Mouse (Mus musculus): ENCODE results near the gene Fam207a. TPM values are rescaled to one million over a fixed set of nuclear protein-coding genes. Genes with fewer than 3 reads are reported as not detected.

Gene Fam207a
- polyA plus RNA-seq, 1 experiment from 2014 or later, result 41.8 TPM

GRCm38 (mm10) chr10:77484205-77484935 lies 31.2 kb downstream of the Fam207a start:
- Histone ChIP-seq H3K4me3 (no peak overlapping the region), H3K27me3 (no peaks in the 10 kb centered on the region), H3K27ac (no peak overlapping the region), H3K4me1 (replicated peaks) (no peaks in the 10 kb centered on the region), H3K9me3 (no peaks in the 10 kb centered on the region), H3K4me2 (no peak overlapping the region), H3K9ac (no peak overlapping the region), H3K36me3 (peaks cover 39% of the 10 kb centered on the region)
- no peak for ATAC-seq (ENCODE audit: low FRiP score)
- 75% methylated on average over 18 of the region's 18 CpGs for WGBS

- peaks cover 14% of the 10 kb centered on the region for H3K36me3 ChIP-seq
- H3K9ac ChIP-seq, result no peak overlapping the region
- no peak overlapping the region for H3K27ac ChIP-seq
- H3K27me3 ChIP-seq, result no peaks in the 10 kb centered on the region
- H3K4me1 ChIP-seq (replicated peaks), result 0 out of 2 replicates have a peak, but pooled peaks cover 2% of the 10 kb centered on the region
- no peak overlapping the region for H3K4me3 ChIP-seq
- ATAC-seq (ENCODE audit: low FRiP score), result no peak
- H3K4me2 ChIP-seq, result no peak overlapping the region
- no peaks in the 10 kb centered on the region for H3K9me3 ChIP-seq
Observed at GRCm38 (mm10) chr10:77481814-77482213, 33.8 kb downstream of the Fam207a start.

GRCm38 (mm10) chr10:77479972-77480371 lies 35.6 kb downstream of the Fam207a start:
- no peak for ATAC-seq (ENCODE audit: low FRiP score)
- WGBS, result 73% methylated on average over 1 of the region's 1 CpGs
- Histone ChIP-seq H3K9ac (no peak overlapping the region), H3K27me3 (no peaks in the 10 kb centered on the region), H3K9me3 (no peaks in the 10 kb centered on the region), H3K4me2 (no peak overlapping the region), H3K4me3 (no peak overlapping the region), H3K4me1 (replicated peaks) (0 out of 2 replicates have a peak, but pooled peaks cover 2% of the 10 kb centered on the region), H3K27ac (no peak overlapping the region), H3K36me3 (no peaks in the 10 kb centered on the region)

GRCm38 (mm10) chr10:77476907-77477306 lies 38.7 kb downstream of the Fam207a start:
- Histone ChIP-seq H3K27me3 (no peaks in the 10 kb centered on the region), H3K9me3 (no peaks in the 10 kb centered on the region), H3K36me3 (no peaks in the 10 kb centered on the region), H3K4me2 (no peak overlapping the region), H3K4me3 (no peak overlapping the region), H3K4me1 (replicated peaks) (0 out of 2 replicates have a peak, but pooled peaks cover 2% of the 10 kb centered on the region), H3K9ac (no peak overlapping the region), H3K27ac (no peak overlapping the region)
- ATAC-seq (ENCODE audit: low FRiP score), result no peak
- WGBS, result 95% methylated on average over 3 of the region's 3 CpGs

GRCm38 (mm10) chr10:77472188-77472587 lies 43.4 kb downstream of the Fam207a start:
- H3K36me3 ChIP-seq, result no peaks in the 10 kb centered on the region
- H3K4me3 ChIP-seq, result no peak overlapping the region
- no peak overlapping the region for H3K27ac ChIP-seq
- H3K4me1 ChIP-seq (replicated peaks), result no peaks in the 10 kb centered on the region
- no peak overlapping the region for H3K9ac ChIP-seq
- WGBS, result 76% methylated on average over 5 of the region's 5 CpGs
- no peaks in the 10 kb centered on the region for H3K27me3 ChIP-seq
- ATAC-seq (ENCODE audit: low FRiP score), result no peak
- no peak overlapping the region for H3K4me2 ChIP-seq
- H3K9me3 ChIP-seq, result no peaks in the 10 kb centered on the region

GRCm38 (mm10) chr10:77471512-77471911 lies 44.1 kb downstream of the Fam207a start:
- Histone ChIP-seq H3K4me2 (no peak overlapping the region), H3K27ac (no peak overlapping the region), H3K27me3 (no peaks in the 10 kb centered on the region), H3K36me3 (no peaks in the 10 kb centered on the region), H3K4me3 (no peak overlapping the region), H3K4me1 (replicated peaks) (no peaks in the 10 kb centered on the region), H3K9ac (no peak overlapping the region), H3K9me3 (no peaks in the 10 kb centered on the region)
- no peak for ATAC-seq (ENCODE audit: low FRiP score)
- WGBS, result 84% methylated on average over 7 of the region's 7 CpGs

- Histone ChIP-seq H3K27me3 (no peaks in the 10 kb centered on the region), H3K36me3 (no peaks in the 10 kb centered on the region), H3K4me1 (replicated peaks) (no peaks in the 10 kb centered on the region), H3K9me3 (no peaks in the 10 kb centered on the region), H3K9ac (no peak overlapping the region), H3K4me2 (no peak overlapping the region), H3K27ac (no peak overlapping the region), H3K4me3 (no peak overlapping the region)
- no peak for ATAC-seq (ENCODE audit: low FRiP score)
- 88% methylated on average over 3 of the region's 3 CpGs for WGBS
Observed at GRCm38 (mm10) chr10:77470763-77471162, 44.8 kb downstream of the Fam207a start.

GRCm38 (mm10) chr10:77468675-77469074 lies 46.9 kb downstream of the Fam207a start:
- no peak for ATAC-seq (ENCODE audit: low FRiP score)
- peaks cover 9% of the 10 kb centered on the region; the same call in 1 of the 2 replicates for H3K4me1 ChIP-seq (replicated peaks)
- H3K9ac ChIP-seq, result no peak overlapping the region
- no peaks in the 10 kb centered on the region for H3K9me3 ChIP-seq
- no peaks in the 10 kb centered on the region for H3K27me3 ChIP-seq
- H3K27ac ChIP-seq, result no peak overlapping the region
- no peak overlapping the region for H3K4me3 ChIP-seq
- WGBS, result 79% methylated on average over 4 of the region's 4 CpGs
- no peak overlapping the region for H3K4me2 ChIP-seq
- no peaks in the 10 kb centered on the region for H3K36me3 ChIP-seq

GRCm38 (mm10) chr10:77467407-77467806 lies 48.2 kb downstream of the Fam207a start:
- Histone ChIP-seq H3K4me2 (no peak overlapping the region), H3K4me3 (no peak overlapping the region), H3K27ac (no peak overlapping the region), H3K4me1 (replicated peaks) (peaks cover 9% of the 10 kb centered on the region; the same call in 1 of the 2 replicates), H3K9ac (no peak overlapping the region), H3K9me3 (no peaks in the 10 kb centered on the region), H3K36me3 (no peaks in the 10 kb centered on the region), H3K27me3 (no peaks in the 10 kb centered on the region)
- WGBS, result 91% methylated on average over 6 of the region's 6 CpGs
- no peak for ATAC-seq (ENCODE audit: low FRiP score)

GRCm38 (mm10) chr10:77465902-77466301 lies 49.7 kb downstream of the Fam207a start:
- Histone ChIP-seq H3K4me2 (no peak overlapping the region), H3K4me1 (replicated peaks) (peaks cover 9% of the 10 kb centered on the region; the same call in 1 of the 2 replicates), H3K36me3 (no peaks in the 10 kb centered on the region), H3K27me3 (no peaks in the 10 kb centered on the region), H3K27ac (no peak overlapping the region), H3K4me3 (no peak overlapping the region), H3K9me3 (no peaks in the 10 kb centered on the region), H3K9ac (no peak overlapping the region)
- 86% methylated on average over 5 of the region's 5 CpGs for WGBS
- ATAC-seq (ENCODE audit: low FRiP score), result no peak

- 60% methylated on average over 10 of the region's 10 CpGs for WGBS
- peak; percentile 43; the same call in 1 of the 2 replicates for ATAC-seq (ENCODE audit: low FRiP score)
- Histone ChIP-seq H3K9me3 (no peaks in the 10 kb centered on the region), H3K27ac (no peak overlapping the region), H3K4me2 (no peak overlapping the region), H3K27me3 (no peaks in the 10 kb centered on the region), H3K9ac (no peak overlapping the region), H3K4me3 (no peak overlapping the region), H3K36me3 (no peaks in the 10 kb centered on the region), H3K4me1 (replicated peaks) (peaks cover 9% of the 10 kb centered on the region; the same call in 1 of the 2 replicates)
Observed at GRCm38 (mm10) chr10:77464181-77464936, 51.2 kb downstream of the Fam207a start.

GRCm38 (mm10) chr10:77461161-77461560 lies 54.4 kb downstream of the Fam207a start:
- Histone ChIP-seq H3K27me3 (no peaks in the 10 kb centered on the region), H3K9me3 (no peaks in the 10 kb centered on the region), H3K36me3 (no peaks in the 10 kb centered on the region), H3K4me1 (replicated peaks) (peaks cover 9% of the 10 kb centered on the region; the same call in 1 of the 2 replicates), H3K9ac (no peak overlapping the region), H3K4me2 (no peak overlapping the region), H3K27ac (no peak overlapping the region), H3K4me3 (no peak overlapping the region)
- ATAC-seq (ENCODE audit: low FRiP score), result no peak
- WGBS, result 93% methylated on average over 8 of the region's 8 CpGs

Measured in hindbrain, embryonic 13.5 days (tissue).